Mouse (Mus musculus) frontal cortex, postnatal 36 days (tissue): ENCODE results near the gene Ace.

ENCODE experiments used
- DNase-seq, 2 experiments: peaks; one replicate each; pipeline ENCODE4 v3.0.0; 2022; ENCODE audit warnings: low spot score in 2 of 2

Ace gene

GRCm38 (mm10) chr11:105946694-105947154 lies 21.0 kb upstream of the Ace start:
- DNase-seq: no peak

- no peak for DNase-seq
These were observed 19.5 kb upstream of the Ace start for GRCm38 (mm10) chr11:105948255-105948654.

GRCm38 (mm10) chr11:105950519-105950918 lies 17.2 kb upstream of the Ace start:
- DNase-seq: no peak

GRCm38 (mm10) chr11:105951601-105952044 lies 16.1 kb upstream of the Ace start:
- no peak for DNase-seq

DNA sequence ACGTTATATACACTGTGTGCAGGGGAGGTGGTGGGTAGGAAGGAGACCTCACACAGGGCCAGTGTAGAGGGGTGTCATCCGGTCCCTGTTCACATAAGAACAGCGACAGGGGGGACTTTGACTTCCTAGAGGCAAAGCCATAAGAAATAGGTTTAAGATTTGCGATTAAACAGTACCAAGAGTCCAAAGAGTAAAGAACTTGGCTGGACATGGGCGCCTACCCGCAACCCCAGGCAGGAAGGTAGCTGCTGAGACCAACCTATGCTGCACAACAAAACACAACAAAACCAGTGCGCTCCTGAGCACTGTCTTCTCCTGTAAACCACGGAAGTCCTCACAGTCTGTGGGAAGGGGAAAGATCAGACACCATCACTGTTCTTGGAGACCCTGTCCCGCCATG lies 15.6 kb upstream of the Ace start:
- DNase-seq: no peak

GRCm38 (mm10) chr11:105952911-105953386 lies 14.8 kb upstream of the Ace start, which contains the start of gene Cyb561:
Cyb561 (minus strand) TSS chr11:105953336.
- no peak for DNase-seq

DNA sequence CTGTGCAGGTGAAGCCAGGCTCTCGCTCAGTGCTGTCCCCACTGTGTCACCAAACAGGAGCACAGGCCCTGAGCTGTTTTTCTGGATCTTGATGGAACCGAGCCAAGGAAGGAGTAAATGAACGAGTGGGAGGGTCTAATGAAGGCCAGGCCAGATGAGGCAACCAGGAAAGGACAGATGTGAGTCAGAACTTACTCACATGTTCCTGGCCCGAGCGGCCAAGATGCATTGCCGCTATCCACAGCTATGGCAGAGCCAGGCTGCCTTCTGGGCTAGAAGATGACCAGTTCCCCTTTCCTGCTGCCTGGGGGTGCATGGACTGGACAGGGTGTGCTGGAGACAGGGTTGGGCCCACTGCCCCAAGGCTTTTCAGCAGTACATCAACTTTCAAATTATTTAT lies 14.3 kb upstream of the Ace start:
- DNase-seq: no peak

- no peak for DNase-seq
These were observed 11.8 kb upstream of the Ace start for GRCm38 (mm10) chr11:105955815-105956430.

- no peak for DNase-seq
These were observed 10.2 kb upstream of the Ace start for GRCm38 (mm10) chr11:105957501-105957900.

- no peak for DNase-seq
These were observed 9.2 kb upstream of the Ace start for GRCm38 (mm10) chr11:105958566-105958965.

GRCm38 (mm10) chr11:105959355-105959754 lies 8.4 kb upstream of the Ace start:
- peak in 1 of 2 experiments; percentile 59 for DNase-seq

GRCm38 (mm10) chr11:105964691-105965090 lies 3.1 kb upstream of the Ace start:
- DNase-seq: no peak

DNA sequence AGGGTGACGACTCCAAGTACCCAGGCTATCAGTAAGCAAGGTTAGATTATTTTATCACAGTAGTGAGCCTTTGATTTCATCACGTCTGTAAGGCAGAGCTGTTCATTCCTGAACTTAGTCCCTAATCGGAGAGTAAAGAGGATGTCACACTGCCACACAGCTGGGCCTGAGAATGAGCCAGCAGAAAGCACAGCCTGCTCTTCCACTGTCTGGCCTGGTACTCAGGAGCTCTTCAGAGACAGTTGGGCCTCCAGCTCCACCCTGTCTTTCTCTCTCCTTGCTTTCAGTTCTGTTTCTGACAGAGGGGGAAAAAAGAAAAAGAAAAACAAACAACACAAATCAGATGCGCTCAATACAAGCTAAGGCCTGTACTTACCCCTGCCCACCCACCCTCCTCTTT lies 1.5 kb upstream of the Ace start:
- no peak for DNase-seq

GRCm38 (mm10) chr11:105968948-105969347 lies 1.2 kb downstream of the Ace start:
- no peak for DNase-seq

DNA sequence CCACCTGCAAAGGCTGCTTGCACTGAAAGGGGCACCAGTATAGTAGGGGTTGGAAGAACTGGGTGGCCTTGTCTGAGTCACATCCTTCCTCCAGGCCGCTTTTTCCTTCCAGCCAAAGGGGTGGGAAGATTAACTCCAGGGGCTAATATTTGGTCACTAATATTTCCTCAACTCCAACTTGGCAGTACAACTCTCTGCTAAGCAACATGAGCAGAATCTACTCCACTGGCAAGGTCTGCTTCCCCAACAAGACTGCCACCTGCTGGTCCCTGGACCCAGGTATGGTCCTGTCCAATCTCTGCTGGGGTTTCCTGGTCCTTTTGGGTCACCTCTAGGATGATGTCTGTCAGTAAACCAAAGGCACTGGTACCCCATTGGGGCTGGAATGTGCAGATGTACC lies 1.8 kb downstream of the Ace start:
- no peak for DNase-seq

GRCm38 (mm10) chr11:105974593-105974992 lies 6.8 kb downstream of the Ace start:
- no peak for DNase-seq

DNA sequence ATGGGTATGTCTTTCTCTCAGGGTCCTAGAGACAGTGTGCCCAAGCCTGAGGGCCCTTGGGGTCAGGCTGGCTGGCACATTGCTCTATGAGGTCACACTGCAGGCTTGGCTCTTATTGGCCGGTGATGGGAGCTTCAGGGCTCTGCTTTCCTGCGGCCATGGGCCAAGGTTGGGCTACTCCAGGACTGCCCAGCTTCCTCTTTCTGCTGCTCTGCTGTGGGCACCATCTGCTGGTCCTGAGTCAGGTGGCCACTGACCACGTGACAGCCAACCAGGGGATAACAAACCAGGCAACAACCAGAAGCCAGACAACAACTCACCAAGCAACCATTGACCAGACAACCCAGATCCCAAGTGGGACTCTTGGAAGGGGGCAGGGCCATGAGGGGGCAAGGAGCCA lies 7.3 kb downstream of the Ace start:
- DNase-seq: no peak

- no peak for DNase-seq
These were observed 7.9 kb downstream of the Ace start for GRCm38 (mm10) chr11:105975636-105976035.

DNA sequence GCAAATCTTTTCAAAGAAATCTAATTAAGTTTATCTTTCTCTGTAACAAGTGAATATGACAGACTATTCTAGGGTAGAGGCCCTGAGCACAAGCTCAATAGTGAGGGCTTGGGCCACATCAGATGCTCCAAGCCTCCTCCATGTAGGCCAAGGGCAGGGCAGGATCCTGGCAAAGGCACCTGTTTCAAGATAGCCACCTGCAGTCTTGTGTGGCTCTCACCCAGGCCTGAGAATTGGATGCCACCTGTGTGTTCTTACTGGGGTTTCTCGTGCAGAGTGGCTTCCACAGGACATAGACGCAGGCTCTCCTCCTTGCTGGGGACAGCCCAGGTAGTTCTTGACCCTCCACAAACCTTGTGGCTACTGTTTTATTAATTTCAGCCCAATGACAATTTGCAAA lies 10.5 kb downstream of the Ace start:
- DNase-seq: no peak

- no peak for DNase-seq
These were observed 10.9 kb downstream of the Ace start for GRCm38 (mm10) chr11:105978634-105979033.

DNA sequence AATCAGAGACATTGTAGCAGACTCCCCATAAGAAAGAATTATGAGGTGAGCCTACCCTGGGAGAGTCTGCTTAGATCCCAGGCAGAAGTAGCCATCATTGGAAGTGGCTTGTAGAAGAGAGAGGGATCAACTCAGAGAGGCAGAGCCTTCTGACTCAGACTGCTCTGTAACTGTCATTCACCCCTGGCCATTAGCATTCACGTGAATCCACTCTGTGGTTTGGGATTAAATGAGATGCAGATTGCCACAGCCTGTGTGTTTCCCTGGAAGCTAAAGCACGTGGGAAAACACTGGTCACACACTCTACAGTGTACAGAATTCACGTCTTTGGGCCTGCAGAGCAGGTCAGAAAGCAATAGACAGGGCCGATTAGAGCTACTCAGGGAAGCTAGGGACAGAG lies 16.7 kb downstream of the Ace start:
- DNase-seq: no peak

GRCm38 (mm10) chr11:105987446-105987845 lies 19.7 kb downstream of the Ace start:
- DNase-seq: no peak

GRCm38 (mm10) chr11:105989446-105989845 lies 21.7 kb downstream of the Ace start:
- DNase-seq: no peak

DNA sequence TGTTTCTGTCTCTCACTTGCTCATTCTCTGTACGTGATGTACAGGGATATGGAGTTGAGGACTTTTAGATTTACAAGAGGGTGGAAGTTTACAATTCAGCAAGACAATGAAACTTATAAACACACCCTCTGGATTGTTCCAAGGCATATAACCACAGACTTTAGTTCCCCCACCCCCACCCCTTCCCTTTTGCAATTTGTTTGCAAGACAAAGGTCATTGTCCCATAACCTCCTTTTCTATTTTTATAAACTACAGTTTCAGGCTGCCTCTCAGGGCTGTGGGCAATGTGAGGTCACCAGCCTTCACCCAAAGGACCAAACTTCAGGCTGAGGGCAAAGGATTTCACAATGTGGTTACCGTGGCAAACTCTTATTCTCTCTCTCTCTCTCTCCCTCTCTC lies 22.5 kb downstream of the Ace start:
- DNase-seq: no peak
